Comparison of ENCODE assay signal across 30 mouse cellular contexts in the genomic region with DNA sequence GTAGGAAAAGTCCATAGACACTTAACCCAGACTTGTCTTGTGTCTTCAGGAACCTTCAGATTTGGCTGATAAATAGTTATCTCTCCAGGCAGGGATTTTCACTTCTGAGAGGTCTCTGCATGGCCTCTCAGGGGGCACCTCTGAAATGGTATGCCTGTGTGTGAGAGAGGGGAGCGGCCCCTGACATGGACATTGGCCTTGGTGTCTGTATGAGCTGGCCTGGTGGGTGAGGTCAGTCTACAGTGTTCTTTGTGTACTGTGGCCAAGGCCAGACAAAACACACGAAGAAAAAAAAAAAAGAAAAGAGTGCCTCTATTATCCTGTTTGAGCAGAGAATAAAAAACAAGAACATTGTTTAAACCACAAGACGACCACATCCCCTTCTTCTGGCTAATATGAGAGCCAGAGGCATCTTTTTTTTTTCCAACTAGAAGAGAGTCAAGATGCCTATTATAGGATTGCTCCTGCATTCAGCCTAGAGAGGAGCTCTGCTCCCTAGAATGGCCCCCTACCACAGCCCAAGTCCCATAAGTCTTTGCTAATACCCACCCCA. TPM values are rescaled to one million over a fixed set of nuclear protein-coding genes. Genes with fewer than 3 reads are reported as not detected.
DNase-seq lines count a peak whose midpoint lies in the region; ATAC-seq and TF ChIP-seq lines count a peak whose summit lies in the region.
"Had no signal": no experiment of that assay in that cellular context is flagged by ENCODE, and none has a peak within 500 bp of the region (broad histone marks: within the 10 kb centered on the region; RNA-seq: fewer than 3 reads in every experiment).

No protein-coding gene starts in this region.

- in situ Hi-C loops in CH12.LX (cut with MboI; ENCODE audit: low pct_ligation_motif_present, low pct_unique_long_range_greater_than_20kb, low sequenced_read_pairs): no loop called here

- no peaks in the 10 kb centered on the region for H3K9me3 ChIP-seq in liver, embryonic 16.5 days (replicated peaks; ENCODE audit: control insufficient read depth, low read length)
- no peaks in the 10 kb centered on the region for H3K9me3 ChIP-seq in liver, embryonic 11.5 days (ENCODE audit: control insufficient read depth, low read length)
- H3K9me3 ChIP-seq in CH12.LX (replicated peaks; ENCODE audit: low read length): peaks cover 7% of the 10 kb centered on the region
- no peaks in the 10 kb centered on the region for H3K9me3 ChIP-seq in intestine, embryonic 16.5 days (ENCODE audit: control insufficient read depth, low read length)
- H3K9me3 ChIP-seq in neural tube, embryonic 15.5 days (replicated peaks): no peaks in the 10 kb centered on the region
- H3K9me3 ChIP-seq: forebrain, embryonic 13.5 days; limb, embryonic 12.5 days; liver, embryonic 13.5 days; lung, embryonic 15.5 days; midbrain, embryonic 15.5 days had no signal

- no peak overlapping the region for H3K4me3 ChIP-seq in liver, embryonic 16.5 days (ENCODE audit: low read depth, low read length)
- H3K4me3 ChIP-seq in liver, embryonic 11.5 days (ENCODE audit: low read depth, low read length): no peak overlapping the region
- H3K4me3 ChIP-seq in CH12.LX (replicated peaks in 1 of 3; ENCODE audit: low read depth in 2 of 3, low read length in 2 of 3, poor library complexity in 1 of 3): no peak overlapping the region
- no peak overlapping the region for H3K4me3 ChIP-seq in intestine, embryonic 16.5 days (ENCODE audit: low read length)
- H3K4me3 ChIP-seq in neural tube, embryonic 15.5 days (replicated peaks): no peak overlapping the region
- H3K4me3 ChIP-seq: forebrain, embryonic 13.5 days; limb, embryonic 12.5 days; liver, embryonic 13.5 days; lung, embryonic 15.5 days; midbrain, embryonic 15.5 days had no signal

- WGBS in liver, embryonic 16.5 days (ENCODE audit: insufficient replicate concordance): 11% methylated on average over 3 of the region's 3 CpGs
- WGBS in liver, embryonic 11.5 days: 42% methylated on average over 3 of the region's 3 CpGs
- WGBS in intestine, embryonic 16.5 days: 52% methylated on average over 3 of the region's 3 CpGs
- 64% methylated on average over 3 of the region's 3 CpGs for WGBS in neural tube, embryonic 15.5 days

- no peak for TF ChIP-seq RAD21 in CH12.LX (IDR thresholded peaks at IDR 0.05; ENCODE audit: low read depth, low read length)

- no peak for TF ChIP-seq CTCF in CH12.LX (conservative IDR thresholded peaks at IDR 0.05 in 1 of 2, IDR thresholded peaks at IDR 0.05 in 1 of 2; ENCODE audit: low read depth in 2 of 2, low read length in 2 of 2)

- H3K79me2 ChIP-seq in CH12.LX (replicated peaks; ENCODE audit: control insufficient read depth, extremely low read depth, insufficient read depth, poor library complexity, severe bottlenecking): no peaks in the 10 kb centered on the region

- H3K4me2 ChIP-seq in liver, embryonic 16.5 days (ENCODE audit: low read depth, low read length): no peak overlapping the region
- H3K4me2 ChIP-seq in liver, embryonic 11.5 days: no peak overlapping the region
- no peak overlapping the region for H3K4me2 ChIP-seq in CH12.LX (ENCODE audit: insufficient read depth, low read depth, poor library complexity, severe bottlenecking)
- H3K4me2 ChIP-seq in intestine, embryonic 16.5 days (ENCODE audit: low read depth, low read length): no peak overlapping the region
- no peak overlapping the region for H3K4me2 ChIP-seq in neural tube, embryonic 15.5 days
- H3K4me2 ChIP-seq: forebrain, embryonic 13.5 days; heart, embryonic 11.5 days; hindbrain, embryonic 14.5 days; limb, embryonic 12.5 days; liver, embryonic 13.5 days; lung, embryonic 15.5 days; midbrain, embryonic 15.5 days had no signal

- dilution Hi-C loops in CH12.LX (cut with MboI; ENCODE audit: extremely low pct_ligation_motif_present, extremely low pct_unique_long_range_greater_than_20kb, low sequenced_read_pairs): no loop called here

- no peaks in the 10 kb centered on the region for H3K36me3 ChIP-seq in liver, embryonic 16.5 days (ENCODE audit: control insufficient read depth, insufficient read depth)
- H3K36me3 ChIP-seq in liver, embryonic 11.5 days (ENCODE audit: control insufficient read depth, insufficient read depth, low read length): no peaks in the 10 kb centered on the region
- H3K36me3 ChIP-seq in CH12.LX (replicated peaks in 1 of 2; ENCODE audit: control insufficient read depth in 1 of 2, insufficient read depth in 1 of 2, low read length in 1 of 2): no peaks in the 10 kb centered on the region
- no peaks in the 10 kb centered on the region for H3K36me3 ChIP-seq in intestine, embryonic 16.5 days (ENCODE audit: control insufficient read depth, insufficient read depth, low read length)
- H3K36me3 ChIP-seq in neural tube, embryonic 15.5 days: no peaks in the 10 kb centered on the region
- H3K36me3 ChIP-seq: limb, embryonic 12.5 days; liver, embryonic 13.5 days; lung, embryonic 15.5 days; midbrain, embryonic 15.5 days had no signal

- no peak for TF ChIP-seq POLR2A in CH12.LX (IDR thresholded peaks at IDR 0.05; ENCODE audit: low read depth, low read length)

- no peaks in the 10 kb centered on the region for H3K27me3 ChIP-seq in liver, embryonic 16.5 days (ENCODE audit: control insufficient read depth, insufficient read depth, low read depth, low read length)
- H3K27me3 ChIP-seq in liver, embryonic 11.5 days (replicated peaks; ENCODE audit: control insufficient read depth, insufficient read depth, low read length): no peaks in the 10 kb centered on the region
- no peaks in the 10 kb centered on the region for H3K27me3 ChIP-seq in CH12.LX (replicated peaks)
- no peaks in the 10 kb centered on the region for H3K27me3 ChIP-seq in intestine, embryonic 16.5 days (replicated peaks; ENCODE audit: control insufficient read depth, insufficient read depth, low read length)
- H3K27me3 ChIP-seq in neural tube, embryonic 15.5 days (replicated peaks): no peaks in the 10 kb centered on the region
- H3K27me3 ChIP-seq: forebrain, embryonic 13.5 days; liver, embryonic 13.5 days; lung, embryonic 15.5 days; midbrain, embryonic 15.5 days had no signal

- TF ChIP-seq EP300 in CH12.LX (IDR thresholded peaks at IDR 0.05; ENCODE audit: low read length): no peak

- DNase-seq in liver, embryonic 11.5 days (ENCODE audit: low spot score): no peak
- DNase-seq in 416B (ENCODE audit: low read depth) (peak; percentile 73), CH12.LX (ENCODE audit: extremely low read depth) (no peak)
- DNase-seq: adrenal gland, postnatal 10 days; B cell, adult 2 months; cerebellum, adult 8-10 months; cerebellum, postnatal 25 days; gastrocnemius, postnatal 14 days; heart, adult 11 months; heart, postnatal 4 days; kidney, adult 11 months; kidney, postnatal 14 days; layer of hippocampus, adult 9-11 months; liver, embryonic 13.5 days; lung, postnatal 36 days; right cerebral cortex, adult 18-20 months; right cerebral cortex, postnatal 4 days; thymus, postnatal 4 days had no signal

- peaks cover 10% of the 10 kb centered on the region for H3K4me1 ChIP-seq in liver, embryonic 16.5 days (ENCODE audit: control insufficient read depth, low read depth, low read length)
- peaks cover 7% of the 10 kb centered on the region for H3K4me1 ChIP-seq in liver, embryonic 11.5 days (replicated peaks; ENCODE audit: control insufficient read depth, insufficient read depth, low read length)
- peaks cover 25 to 67% of the 10 kb centered on the region in 2 experiments for H3K4me1 ChIP-seq in CH12.LX (ENCODE audit: control insufficient read depth in 1 of 2, insufficient read depth in 2 of 2)
- H3K4me1 ChIP-seq in intestine, embryonic 16.5 days (ENCODE audit: control insufficient read depth, insufficient read depth, low read length): peaks cover 14% of the 10 kb centered on the region
- peaks cover 18% of the 10 kb centered on the region for H3K4me1 ChIP-seq in neural tube, embryonic 15.5 days
- H3K4me1 ChIP-seq: lung, embryonic 15.5 days had no signal

- ATAC-seq in liver, embryonic 16.5 days (ENCODE audit: low read depth): 0 out of 2 replicates have a peak, but pooled peaks have one; percentile 35
- ATAC-seq in liver, embryonic 11.5 days (replicated peaks; ENCODE audit: low FRiP score): no peak
- ATAC-seq in hematopoietic stem cell, adult 5-6 weeks (replicated peaks in 1 of 2; ENCODE audit: insufficient read depth in 1 of 2, low FRiP score in 2 of 2, low TSS enrichment in 1 of 2, low read depth in 1 of 2, poor library complexity in 2 of 2, severe bottlenecking in 2 of 2): 0 out of 4 replicates have a peak, but pooled peaks have one; percentile 16 to 40
- ATAC-seq in intestine, embryonic 16.5 days: no peak
- no peak for ATAC-seq in neural tube, embryonic 15.5 days (ENCODE audit: low FRiP score)
- ATAC-seq: activated CD4-positive, CD25-positive, alpha-beta regulatory T cell, adult 4 months; forebrain, embryonic 13.5 days; midbrain, embryonic 15.5 days had no signal

- H3K9ac ChIP-seq in liver, embryonic 16.5 days (ENCODE audit: low read depth, low read length): no peak overlapping the region
- no peak overlapping the region for H3K9ac ChIP-seq in liver, embryonic 11.5 days (ENCODE audit: low read depth, low read length)
- no peak overlapping the region for H3K9ac ChIP-seq in CH12.LX (ENCODE audit: insufficient read depth, low read depth)
- no peak overlapping the region for H3K9ac ChIP-seq in intestine, embryonic 16.5 days (ENCODE audit: low read depth, low read length)
- no peak overlapping the region for H3K9ac ChIP-seq in neural tube, embryonic 15.5 days (replicated peaks)
- H3K9ac ChIP-seq: forebrain, embryonic 13.5 days; hindbrain, embryonic 14.5 days; limb, embryonic 12.5 days; liver, embryonic 13.5 days; lung, embryonic 15.5 days; midbrain, embryonic 15.5 days had no signal

- peak overlapping the region; percentile 17; the same call in 1 of the 2 replicates for H3K27ac ChIP-seq in liver, embryonic 16.5 days (ENCODE audit: low read length)
- no peak overlapping the region for H3K27ac ChIP-seq in liver, embryonic 11.5 days (ENCODE audit: low read depth, low read length)
- no peak overlapping the region for H3K27ac ChIP-seq in CH12.LX (ENCODE audit: insufficient read depth, low read depth)
- H3K27ac ChIP-seq in intestine, embryonic 16.5 days (ENCODE audit: low read length): no peak overlapping the region
- no peak overlapping the region for H3K27ac ChIP-seq in neural tube, embryonic 15.5 days (replicated peaks)
- H3K27ac ChIP-seq: forebrain, embryonic 13.5 days; hindbrain, embryonic 14.5 days; limb, embryonic 12.5 days; liver, embryonic 13.5 days; lung, embryonic 15.5 days; midbrain, embryonic 15.5 days had no signal

TF ChIP-seq in CH12.LX, 34 proteins besides CTCF, POLR2A, EP300 and RAD21 (continues in another document):
- no peak for TF ChIP-seq JUN (IDR thresholded peaks at IDR 0.05; ENCODE audit: insufficient read depth, low read depth, low read length)

RNA-seq across cellular contexts. Expression of gene Traf1, which starts 18.0 kb away (rescaled TPM):
- polyA plus RNA-seq in liver, embryonic 16.5 days (2015; fragmentation: Nextera tagmentation; extraction: Ambion mirVana): 0.08 and 0.13 TPM in 2 replicates
- polyA plus RNA-seq in liver, embryonic 11.5 days (2014; fragmentation: Nextera tagmentation; extraction: Ambion mirVana): 0.38 TPM in 2 replicates
- total RNA-seq in CH12.LX (2012; rRNA removed) (99.2 and 151 TPM in 2 replicates), CH12.LX (2014; rRNA removed) (58.8 and 66.9 TPM in 2 replicates)
- polyA plus RNA-seq in CH12.LX (2012; ENCODE audit: insufficient read length, low read depth): 46.4 and 47.9 TPM in 2 replicates
- 6.3 and 11.3 TPM in 2 replicates for total RNA-seq in hematopoietic stem cell, adult 5-6 weeks (2017)
- 2.9 and 3.5 TPM in 2 replicates for polyA plus RNA-seq in intestine, embryonic 16.5 days (2015; fragmentation: Nextera tagmentation; extraction: Ambion mirVana)
- polyA plus RNA-seq in neural tube, embryonic 15.5 days (2015; fragmentation: Nextera tagmentation; extraction: Ambion mirVana): 3.9 and 5.4 TPM in 2 replicates
- polyA plus RNA-seq: neural tube, embryonic 11.5 days had no signal

Comparison
In these comparisons a context has a peak if more than half of its experiments do, and no peak if none do; other contexts are left out.
1. ATAC-seq: peak in liver, embryonic 16.5 days (single experiment) and hematopoietic stem cell, adult 5-6 weeks (2 of 2); none in liver, embryonic 11.5 days (single experiment), intestine, embryonic 16.5 days (single experiment) and neural tube, embryonic 15.5 days (single experiment).